Mouse (Mus musculus): ENCODE data around the gene Asb18. TPM values are rescaled to one million over a fixed set of nuclear protein-coding genes. Genes with fewer than 3 reads are reported as not detected.

Gene Asb18
- polyA plus RNA-seq, 1 experiment from 2014 or later = not detected

Other genes with a start within 250 kb of the Asb18 start
- gene Gbx2, start 83.5 kb downstream of the Asb18 start, polyA plus RNA-seq (2015; fragmentation: Nextera tagmentation; extraction: Ambion mirVana) = 0.22 and 0.23 TPM in 2 replicates
- gene Iqca, start 138.7 kb upstream of the Asb18 start, polyA plus RNA-seq (2015; fragmentation: Nextera tagmentation; extraction: Ambion mirVana) = 0.34 and 0.39 TPM in 2 replicates
- 51.8 and 54.0 TPM in 2 replicates for gene Ackr3, start 189.3 kb upstream of the Asb18 start, polyA plus RNA-seq (2015; fragmentation: Nextera tagmentation; extraction: Ambion mirVana)

Data from kidney, embryonic 16.5 days (tissue).